Mouse (Mus musculus): ENCODE results near the gene Bcan.

DNA sequence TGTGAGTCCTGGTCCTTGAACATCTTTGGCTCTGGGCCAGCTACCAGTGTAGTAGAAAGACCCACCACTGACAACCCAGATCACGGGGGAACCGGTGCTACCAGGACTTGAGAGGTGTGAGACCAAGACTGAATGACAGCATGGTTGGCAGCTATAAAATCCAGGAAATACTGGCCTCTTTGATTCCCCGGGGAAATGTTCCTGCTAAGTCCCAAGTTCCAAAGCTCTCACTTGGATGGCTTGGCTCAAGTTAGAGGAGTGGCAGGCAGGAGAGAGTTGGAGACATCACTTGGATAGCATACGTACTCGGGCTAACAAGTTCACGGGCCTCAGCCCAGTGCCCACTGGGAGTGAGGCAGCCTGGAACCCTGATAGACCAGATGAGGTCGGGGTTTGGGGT is 56.4 kb downstream of the Bcan start:
- TF ChIP-seq MAFK (IDR thresholded peaks at IDR 0.05; ENCODE audit: insufficient read depth, low read depth, low read length) (no peak), ZC3H11A (IDR thresholded peaks at IDR 0.05; ENCODE audit: borderline replicate concordance, low read depth, low read length) (no peak), HCFC1 (IDR thresholded peaks at IDR 0.05; ENCODE audit: borderline replicate concordance, insufficient read depth, low read length) (no peak), ZNF384 (IDR thresholded peaks at IDR 0.05; ENCODE audit: low read depth, low read length) (no peak)

Data from ES-E14 (cell line).